Mouse (Mus musculus) cerebellum, adult 2 months (tissue): ENCODE measurements around the gene Tfap2e. TPM values are rescaled to one million over a fixed set of nuclear protein-coding genes. Genes with fewer than 3 reads are reported as not detected.
A peak's percentile ranks its signal among the peaks of the same experiment; 100 is the strongest.

Experiments
- DNase-seq, 2 experiments: peaks; one replicate each; pipeline ENCODE4 v3.0.0; 2021
- H3K27ac ChIP-seq: fragments of 200-500 bp; 2 replicates; pipeline ENCODE4 v1.5.1; 2012; ENCODE audit warnings: low read length, control low read depth, inconsistent platforms; ENCODE audit not compliant: insufficient read depth
- H3K27me3 ChIP-seq: fragments of 200-500 bp; 2 replicates; pipeline ENCODE4 v1.6.1; 2012; ENCODE audit warnings: inconsistent platforms, mild to moderate bottlenecking, low read length, moderate library complexity; ENCODE audit not compliant: control insufficient read depth, insufficient read depth
- H3K4me1 ChIP-seq: fragments of 200-500 bp; 2 replicates; pipeline ENCODE4 v1.6.1; 2011; ENCODE audit warnings: low read length; ENCODE audit not compliant: control insufficient read depth, insufficient read depth
- H3K4me3 ChIP-seq: fragments of 200-500 bp; replicated peaks from 2 replicates; pipeline ENCODE3; 2011; ENCODE audit warnings: mild to moderate bottlenecking, low read depth, low read length, control low read depth; ENCODE audit not compliant: insufficient read depth
- CTCF ChIP-seq: fragments of 200-500 bp; IDR thresholded peaks from 2 replicates; pipeline ENCODE4 v1.5.1; 2011; ENCODE audit warnings: low read depth, mild to moderate bottlenecking, control low read depth, low read length, moderate library complexity, borderline replicate concordance; ENCODE audit not compliant: insufficient read depth
- POLR2A ChIP-seq: fragments of 200-500 bp; IDR thresholded peaks from 2 replicates; pipeline ENCODE4 v1.6.1; 2011; ENCODE audit warnings: low read length, control low read depth, borderline replicate concordance; ENCODE audit not compliant: insufficient read depth
- WGBS: fragments of 180-500 bp; shearing (Covaris S2); methylation state at CpG from one replicate; pipeline ENCODE4 v1.1.7; 2018; 5-methylcytosine and 5-hydroxymethylcytosine counted together
- polyA plus RNA-seq: library from polyadenylated mRNA; depleted of rRNA; stranded (reverse); fragments of >200 nt; gene quantifications from 2 replicates; pipeline ENCODE4 v1.2.3, GENCODE M21; 2012

Tfap2e gene
- polyA plus RNA-seq, 1 experiment = not detected

DNA sequence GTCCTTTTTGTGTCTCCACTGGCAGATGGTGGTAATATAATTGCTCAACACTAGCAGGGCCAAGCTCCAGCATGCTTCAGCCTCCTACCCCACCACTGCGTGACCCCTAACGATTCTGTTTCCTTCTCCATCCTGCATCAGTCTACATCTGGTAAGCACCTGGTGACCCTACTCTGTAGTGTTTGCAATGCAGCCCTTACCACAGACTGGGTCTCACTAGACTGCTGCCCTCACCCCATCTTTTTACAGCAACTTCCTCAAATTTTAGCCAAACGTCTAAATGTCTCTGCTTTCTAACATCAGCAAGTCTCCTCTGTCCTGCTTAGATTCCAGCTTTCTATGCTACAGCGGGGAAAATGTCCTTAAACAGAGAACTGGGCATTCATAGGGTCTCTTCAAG is 34.8 kb upstream of the Tfap2e start:
- no peak overlapping the region for H3K4me3 ChIP-seq
- TF ChIP-seq CTCF = no peak
- TF ChIP-seq POLR2A = no peak
- H3K4me1 ChIP-seq = no peaks in the 10 kb centered on the region
- H3K27me3 ChIP-seq = no peaks in the 10 kb centered on the region
- no peak for DNase-seq
- no peak overlapping the region for H3K27ac ChIP-seq
- 89% methylated on average over 4 of the region's 4 CpGs for WGBS

DNA sequence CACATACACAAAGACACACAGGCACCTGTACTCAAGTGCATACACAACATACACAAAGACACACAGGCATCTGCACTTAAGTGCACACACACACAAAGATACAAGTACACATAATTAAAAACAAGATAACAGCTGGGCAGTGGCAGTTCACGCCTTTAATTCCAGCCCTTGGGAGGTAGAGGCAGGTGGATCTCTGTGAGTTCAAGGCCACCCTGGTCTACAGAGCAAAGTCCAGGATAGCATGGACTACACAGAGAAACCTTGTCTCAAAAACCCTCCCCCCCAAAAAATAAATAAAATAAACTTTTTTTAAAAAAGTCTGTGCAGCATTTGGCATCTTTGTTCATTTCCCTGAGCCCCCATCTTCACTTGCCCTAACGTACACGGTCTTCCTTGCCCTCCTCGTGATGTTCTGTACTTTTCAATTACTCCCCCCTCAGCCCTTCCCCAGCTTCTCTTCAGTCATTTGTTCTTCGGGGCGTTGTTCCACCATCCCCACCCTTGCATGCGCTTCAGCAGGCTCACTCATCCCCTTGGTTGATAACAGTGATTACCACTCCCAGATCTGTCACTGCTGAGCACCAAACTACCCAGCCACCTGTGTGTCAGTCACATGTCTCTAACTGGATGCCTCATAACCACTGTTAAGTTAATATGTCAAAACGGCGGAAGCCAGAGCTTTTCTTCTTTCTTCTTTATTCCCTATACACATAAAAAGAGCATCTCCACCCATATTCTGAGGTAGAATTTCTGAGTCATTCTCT is 33.9 kb upstream of the Tfap2e start:
- no peak for DNase-seq
- H3K27me3 ChIP-seq = no peaks in the 10 kb centered on the region
- H3K27ac ChIP-seq = no peak overlapping the region
- TF ChIP-seq POLR2A (no peak), CTCF (no peak)
- no peak overlapping the region for H3K4me3 ChIP-seq
- 92% methylated on average over 9 of the region's 9 CpGs for WGBS
- H3K4me1 ChIP-seq = no peaks in the 10 kb centered on the region

DNA sequence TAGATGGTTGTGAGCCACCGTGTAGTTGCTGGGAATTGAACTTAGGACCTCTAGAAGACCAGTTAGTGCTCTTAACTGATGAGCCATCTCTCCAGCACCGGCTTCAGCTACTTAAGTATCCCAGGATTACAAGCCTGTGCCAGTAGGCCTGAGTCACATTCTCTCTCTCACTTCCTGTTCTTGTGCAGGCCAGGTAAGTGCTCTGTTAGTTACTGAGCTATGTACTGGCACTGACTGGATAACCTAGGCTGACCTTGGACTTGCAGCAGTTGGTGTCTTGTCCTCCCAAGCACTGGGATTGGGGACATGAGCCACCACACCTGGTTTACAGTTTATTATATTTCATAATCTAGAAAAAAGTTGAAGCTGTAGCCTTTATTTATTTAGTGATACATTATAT is 27.4 kb upstream of the Tfap2e start:
- Histone ChIP-seq H3K27ac (no peak overlapping the region), H3K4me3 (no peak overlapping the region), H3K27me3 (no peaks in the 10 kb centered on the region), H3K4me1 (no peaks in the 10 kb centered on the region)
- no peak for TF ChIP-seq CTCF
- TF ChIP-seq POLR2A = no peak
- WGBS = 84% methylated on average over 2 of the region's 2 CpGs
- DNase-seq = no peak

DNA sequence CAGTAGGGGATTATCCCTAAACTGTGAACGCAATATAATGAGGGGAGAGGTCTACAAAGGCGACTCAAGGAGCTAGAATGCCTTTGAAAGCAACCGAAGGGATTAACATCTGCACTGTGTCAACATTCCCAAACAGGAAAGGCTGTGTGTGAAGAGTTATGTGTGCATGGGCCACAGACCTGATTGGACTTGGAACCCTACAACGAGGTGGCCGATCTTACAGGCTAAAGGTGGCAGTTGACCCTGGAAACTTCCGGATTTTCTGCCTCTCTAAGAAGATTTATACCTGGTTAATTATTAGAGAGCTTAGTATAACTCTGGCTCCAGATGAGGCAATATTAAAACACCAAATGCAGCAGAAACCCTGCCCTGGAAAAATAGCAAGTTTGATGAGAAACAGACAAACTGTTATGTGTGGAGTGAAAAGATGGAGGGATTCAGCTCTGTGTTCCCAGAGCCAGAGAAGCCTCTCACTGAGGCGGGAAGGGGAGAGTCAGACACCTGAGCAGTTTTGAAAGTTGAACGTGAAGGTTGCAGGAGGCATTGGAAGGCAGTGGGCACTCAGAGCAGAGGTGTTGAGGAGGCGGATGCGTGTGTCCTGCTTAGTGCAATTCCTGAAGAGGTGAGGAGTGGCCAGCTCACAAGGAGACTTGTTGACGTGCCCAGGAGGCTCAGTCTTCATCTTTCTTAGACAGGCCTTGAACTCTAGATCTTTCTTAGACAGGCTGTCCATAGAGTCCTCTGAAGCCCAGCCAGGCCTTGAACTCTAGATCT is 26.7 kb upstream of the Tfap2e start:
- H3K27ac ChIP-seq = no peak overlapping the region
- peaks cover 1% of the 10 kb centered on the region; the same call in 1 of the 2 replicates for H3K4me1 ChIP-seq
- no peak for TF ChIP-seq CTCF
- TF ChIP-seq POLR2A = no peak
- no peak overlapping the region for H3K4me3 ChIP-seq
- 89% methylated on average over 11 of the region's 11 CpGs for WGBS
- DNase-seq = no peak
- no peaks in the 10 kb centered on the region for H3K27me3 ChIP-seq

DNA sequence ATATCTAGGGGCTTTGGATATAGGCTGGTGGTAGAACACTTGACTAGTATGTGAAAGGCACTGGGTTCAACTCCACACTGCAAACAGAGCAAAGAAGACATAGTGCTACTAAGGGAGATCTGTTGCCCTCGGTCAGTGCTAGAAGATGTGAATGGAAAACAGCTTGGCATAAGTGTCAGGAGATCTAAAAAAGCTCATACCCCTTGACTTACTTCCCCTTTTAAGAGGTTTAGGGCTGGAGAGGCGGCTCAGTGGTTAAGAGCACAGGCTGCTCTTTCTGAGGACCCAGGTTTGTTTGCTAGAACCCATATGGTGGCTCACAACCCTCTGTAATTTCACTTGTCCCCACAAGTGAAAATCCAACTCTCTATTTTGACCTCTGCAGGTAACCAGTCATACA is 23.4 kb upstream of the Tfap2e start:
- no peak for DNase-seq
- Histone ChIP-seq H3K27me3 (no peaks in the 10 kb centered on the region), H3K27ac (no peak overlapping the region), H3K4me1 (peaks cover 6% of the 10 kb centered on the region; the same call in 1 of the 2 replicates), H3K4me3 (no peak overlapping the region)
- 92% methylated on average over 2 of the region's 2 CpGs for WGBS
- TF ChIP-seq POLR2A (no peak), CTCF (no peak)

DNA sequence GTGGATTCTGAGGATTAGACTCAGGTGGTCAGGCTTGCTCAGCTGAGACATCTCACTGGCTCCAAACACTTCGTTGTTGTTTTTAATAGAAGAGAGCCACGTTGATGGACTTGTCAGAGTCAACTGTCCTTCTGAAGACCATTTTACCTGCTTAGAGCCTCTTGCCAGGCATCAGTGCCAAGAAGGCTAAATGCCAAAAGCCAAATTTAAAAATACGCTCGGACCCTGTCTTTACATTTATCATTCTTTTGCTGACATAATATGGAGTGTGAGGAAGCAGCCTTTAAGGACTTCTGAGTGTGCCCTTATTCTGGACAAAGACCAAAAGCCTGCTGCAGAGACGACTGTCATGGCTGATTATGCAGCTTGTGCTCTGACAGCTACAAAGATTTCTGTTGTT is 22.3 kb upstream of the Tfap2e start:
- 13% methylated on average over 5 of the region's 5 CpGs for WGBS
- Histone ChIP-seq H3K4me1 (peaks cover 6% of the 10 kb centered on the region; the same call in 1 of the 2 replicates), H3K27ac (no peak overlapping the region), H3K27me3 (no peaks in the 10 kb centered on the region), H3K4me3 (no peak overlapping the region)
- DNase-seq = peak; percentile 22 to 33
- TF ChIP-seq POLR2A = no peak
- no peak for TF ChIP-seq CTCF

DNA sequence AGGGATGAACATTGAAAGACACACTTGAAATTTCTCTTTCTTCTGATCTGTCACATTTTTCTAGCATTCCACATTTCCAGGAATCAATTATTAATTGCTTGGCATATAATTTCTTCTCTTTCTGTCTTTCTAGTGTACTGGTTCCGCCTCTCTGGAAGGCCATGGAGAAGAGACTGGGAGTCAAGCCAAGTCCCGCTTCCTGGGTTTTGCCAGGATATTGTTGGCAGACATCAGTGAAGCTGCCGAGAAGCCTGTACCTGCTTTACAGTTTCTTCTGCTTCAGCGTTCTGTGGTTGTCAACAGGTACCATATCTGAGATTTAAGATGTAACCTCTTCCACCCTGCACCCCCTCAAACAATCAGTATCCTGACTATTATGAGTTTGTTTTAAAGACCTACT is 20.7 kb upstream of the Tfap2e start:
- TF ChIP-seq POLR2A (no peak), CTCF (no peak)
- peaks cover 6% of the 10 kb centered on the region; the same call in 1 of the 2 replicates for H3K4me1 ChIP-seq
- no peaks in the 10 kb centered on the region for H3K27me3 ChIP-seq
- 3% methylated on average over 4 of the region's 4 CpGs for WGBS
- H3K27ac ChIP-seq = no peak overlapping the region
- DNase-seq = peak; percentile 88 to 94
- H3K4me3 ChIP-seq = peak overlapping the region; percentile 4
